Mouse (Mus musculus): ENCODE results near the gene Ppp4r3a. TPM values are rescaled to one million over a fixed set of nuclear protein-coding genes. Genes with fewer than 3 reads are reported as not detected.
A peak's percentile ranks its signal among the peaks of the same experiment; 100 is the strongest.

Gene Ppp4r3a
- polyA plus RNA-seq, 1 experiment from 2014 or later: 68.5 TPM

DNA sequence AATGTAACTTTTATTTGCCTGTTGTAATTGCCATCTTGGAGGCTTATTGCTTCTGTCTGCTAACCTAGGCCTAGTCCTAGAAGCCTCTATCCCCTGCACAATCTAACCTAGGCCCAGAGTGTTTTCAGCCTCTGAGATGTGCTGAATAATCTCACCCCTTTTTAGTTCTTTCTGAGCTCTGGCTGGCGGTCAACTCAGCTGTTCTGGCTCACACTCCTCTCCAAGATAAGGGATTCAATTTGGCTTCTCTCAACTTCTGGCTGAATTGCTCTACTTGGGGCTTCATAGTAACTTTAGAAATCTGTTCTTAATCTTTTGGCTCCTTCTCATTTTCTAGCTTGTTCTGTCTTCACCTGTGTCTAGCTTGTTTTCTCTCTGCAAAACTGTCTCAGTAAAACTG is 3.9 kb upstream of the Ppp4r3a start:
- Histone ChIP-seq H3K4me3 (ENCODE audit: low read depth, low read length) (no peak overlapping the region), H3K36me3 (ENCODE audit: control insufficient read depth, insufficient read depth, low read length) (no peaks in the 10 kb centered on the region), H3K27me3 (ENCODE audit: control insufficient read depth, insufficient read depth, low read length) (no peaks in the 10 kb centered on the region), H3K9ac (ENCODE audit: low read length) (no peak overlapping the region), H3K27ac (ENCODE audit: low read depth, low read length) (no peak overlapping the region), H3K9me3 (ENCODE audit: control insufficient read depth, low read length) (no peaks in the 10 kb centered on the region), H3K4me2 (no peak overlapping the region), H3K4me1 (ENCODE audit: control insufficient read depth, insufficient read depth, low read length) (peaks cover 5% of the 10 kb centered on the region; the same call in 1 of the 2 replicates)
- DNase-seq (ENCODE audit: low spot score, missing footprints): no peak
- 88% methylated on average over 1 of the region's 1 CpGs for WGBS
- no peak for ATAC-seq (ENCODE audit: low FRiP score)

DNA sequence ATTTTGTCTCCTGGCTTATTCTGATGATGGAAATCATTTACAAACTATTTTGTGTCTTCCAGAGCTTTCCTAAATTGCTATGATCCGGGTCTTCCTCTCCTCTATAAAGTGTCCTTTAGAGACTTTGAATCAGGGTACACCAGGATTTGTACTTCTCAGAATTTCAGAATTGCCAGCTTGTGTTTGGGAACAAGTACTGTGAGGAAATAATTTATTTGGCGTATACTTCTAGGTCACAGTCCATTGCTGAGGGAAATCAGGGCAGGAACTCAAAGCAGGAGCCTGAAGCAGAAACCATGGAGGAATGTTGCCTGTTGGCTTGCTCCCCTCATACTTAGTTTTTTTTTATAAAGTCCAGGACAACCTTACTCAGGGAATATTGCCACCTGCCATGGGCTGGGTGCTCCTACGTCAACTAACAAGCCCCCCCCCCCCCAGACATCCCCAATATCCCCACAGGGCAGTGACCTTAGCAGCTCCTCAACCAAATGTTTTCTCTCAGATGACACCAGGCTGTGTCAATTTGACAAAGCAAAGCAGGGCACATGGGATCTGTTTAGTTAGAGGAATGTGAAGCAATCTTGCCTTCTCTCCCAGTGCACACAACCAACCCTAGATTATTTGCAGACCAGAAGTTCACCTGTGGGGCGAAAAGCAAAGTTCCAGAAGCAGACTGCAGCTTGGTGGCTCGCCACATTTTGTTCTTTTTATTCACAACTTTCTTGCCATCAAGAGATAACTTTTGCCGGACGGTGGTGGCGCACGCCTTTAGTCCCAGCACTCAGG is 1.6 kb upstream of the Ppp4r3a start:
- no peak overlapping the region for H3K9ac ChIP-seq (ENCODE audit: low read length)
- H3K4me2 ChIP-seq: no peak overlapping the region
- ATAC-seq (ENCODE audit: low FRiP score) (no peak), DNase-seq (ENCODE audit: low spot score, missing footprints) (no peak)
- H3K9me3 ChIP-seq (ENCODE audit: control insufficient read depth, low read length): no peaks in the 10 kb centered on the region
- no peaks in the 10 kb centered on the region for H3K27me3 ChIP-seq (ENCODE audit: control insufficient read depth, insufficient read depth, low read length)
- 96% methylated on average over 9 of the region's 9 CpGs for WGBS
- peaks cover 5% of the 10 kb centered on the region; the same call in 1 of the 2 replicates for H3K36me3 ChIP-seq (ENCODE audit: control insufficient read depth, insufficient read depth, low read length)
- peaks cover 14% of the 10 kb centered on the region; the same call in 1 of the 2 replicates for H3K4me1 ChIP-seq (ENCODE audit: control insufficient read depth, insufficient read depth, low read length)
- H3K4me3 ChIP-seq (ENCODE audit: low read depth, low read length): no peak overlapping the region
- no peak overlapping the region for H3K27ac ChIP-seq (ENCODE audit: low read depth, low read length)

DNA sequence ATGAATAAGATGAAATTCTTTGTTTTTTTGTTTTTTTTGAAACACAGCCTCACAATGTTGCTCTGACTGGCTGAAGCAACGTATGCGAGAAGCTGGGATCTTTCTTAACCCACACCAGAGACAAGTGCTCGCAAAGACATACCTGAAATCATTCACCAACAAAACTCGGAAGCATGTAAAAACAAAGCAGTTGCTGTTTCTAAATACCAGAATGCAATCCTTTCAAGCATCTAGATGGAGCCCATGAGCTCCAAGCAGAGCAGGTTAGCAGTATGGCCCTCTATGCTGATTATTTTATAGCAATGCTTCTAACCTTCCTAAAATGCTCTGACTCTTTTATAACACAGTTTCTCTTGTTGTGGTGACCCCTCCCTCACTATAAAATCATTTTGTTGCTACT is 735 bp upstream of the Ppp4r3a start:
- no peak for ATAC-seq (ENCODE audit: low FRiP score)
- Histone ChIP-seq H3K4me2 (peak overlapping the region; percentile 46), H3K4me3 (ENCODE audit: low read depth, low read length) (peak overlapping the region; percentile 100), H3K27me3 (ENCODE audit: control insufficient read depth, insufficient read depth, low read length) (no peaks in the 10 kb centered on the region), H3K27ac (ENCODE audit: low read depth, low read length) (peak overlapping the region; percentile 98; the same call in 1 of the 2 replicates), H3K9me3 (ENCODE audit: control insufficient read depth, low read length) (no peaks in the 10 kb centered on the region), H3K36me3 (ENCODE audit: control insufficient read depth, insufficient read depth, low read length) (peaks cover 5% of the 10 kb centered on the region; the same call in 1 of the 2 replicates), H3K9ac (ENCODE audit: low read length) (peak overlapping the region; percentile 99), H3K4me1 (ENCODE audit: control insufficient read depth, insufficient read depth, low read length) (peaks cover 14% of the 10 kb centered on the region; the same call in 1 of the 2 replicates)
- WGBS: 27% methylated on average over 4 of the region's 4 CpGs
- DNase-seq (ENCODE audit: low spot score, missing footprints): peak; percentile 83

DNA sequence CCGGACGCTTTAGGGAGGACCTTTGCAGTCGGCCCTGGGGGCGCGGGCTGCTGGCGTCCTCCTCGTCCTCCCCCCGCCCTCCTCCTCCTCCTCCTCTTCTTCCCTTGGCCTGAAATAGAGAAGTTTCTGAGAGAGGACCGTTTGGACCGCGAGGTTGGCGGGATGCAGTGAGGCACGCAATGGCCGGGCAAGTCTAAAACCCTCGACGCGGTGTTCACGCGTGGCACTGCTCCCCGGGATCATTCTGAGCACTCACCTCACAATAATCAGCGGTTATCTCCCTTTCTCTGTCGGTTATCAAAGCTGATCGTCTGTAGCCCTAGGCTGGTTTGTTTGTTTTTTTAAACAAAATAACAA is 315 bp upstream of the Ppp4r3a start:
- under 1% methylated on average over 22 of the region's 23 CpGs for WGBS
- Histone ChIP-seq H3K4me3 (ENCODE audit: low read depth, low read length) (peak overlapping the region; percentile 100), H3K9me3 (ENCODE audit: control insufficient read depth, low read length) (no peaks in the 10 kb centered on the region), H3K4me2 (peak overlapping the region; percentile 46), H3K36me3 (ENCODE audit: control insufficient read depth, insufficient read depth, low read length) (peaks cover 5% of the 10 kb centered on the region; the same call in 1 of the 2 replicates), H3K27me3 (ENCODE audit: control insufficient read depth, insufficient read depth, low read length) (no peaks in the 10 kb centered on the region), H3K27ac (ENCODE audit: low read depth, low read length) (peak overlapping the region; percentile 98), H3K4me1 (ENCODE audit: control insufficient read depth, insufficient read depth, low read length) (peaks cover 14% of the 10 kb centered on the region; the same call in 1 of the 2 replicates), H3K9ac (ENCODE audit: low read length) (peak overlapping the region; percentile 99)
- no peak for DNase-seq (ENCODE audit: low spot score, missing footprints)
- peak; percentile 75; the same call in 1 of the 2 replicates for ATAC-seq (ENCODE audit: low FRiP score)

DNA sequence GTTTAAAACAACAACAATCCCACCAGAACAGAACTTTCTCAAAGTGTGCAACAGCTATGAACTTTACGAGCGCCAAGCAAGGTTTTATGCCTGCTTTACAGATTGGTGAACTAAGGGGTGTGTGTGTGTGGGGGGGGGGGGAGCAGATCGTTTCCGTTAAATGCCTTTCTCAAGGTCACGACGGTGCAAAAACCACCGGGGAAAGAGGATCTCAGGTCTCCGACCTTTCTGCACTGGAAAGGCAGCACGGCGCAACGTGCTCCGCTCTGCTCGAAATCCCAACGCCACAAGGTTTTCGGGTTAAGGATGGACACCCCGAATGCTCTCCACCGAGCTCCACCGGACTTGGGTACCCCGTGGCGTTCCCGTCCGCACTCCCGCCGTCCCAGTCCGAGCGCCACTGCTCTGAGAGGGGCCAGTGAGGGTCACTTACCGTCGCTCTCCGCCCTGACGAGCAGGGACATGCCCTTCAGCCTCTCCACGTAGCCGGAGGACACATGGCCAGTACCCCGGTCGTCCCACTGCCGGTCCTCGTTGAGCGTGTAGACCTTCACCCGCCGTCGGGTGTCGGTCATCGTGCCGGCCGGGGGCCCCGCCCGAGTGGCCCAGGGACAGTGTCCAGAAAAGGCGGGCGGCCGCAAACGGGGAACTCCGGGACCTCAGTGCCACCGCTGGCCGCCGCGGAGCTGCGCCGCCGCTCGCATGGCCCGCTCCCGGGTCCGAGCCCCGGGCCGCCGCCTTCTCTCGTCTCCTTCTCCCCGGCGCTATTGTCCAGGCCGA is 1.0 kb downstream of the Ppp4r3a start:
- Histone ChIP-seq H3K4me2 (peak overlapping the region; percentile 87), H3K9me3 (ENCODE audit: control insufficient read depth, low read length) (no peaks in the 10 kb centered on the region), H3K4me1 (ENCODE audit: control insufficient read depth, insufficient read depth, low read length) (peaks cover 14% of the 10 kb centered on the region; the same call in 1 of the 2 replicates), H3K9ac (ENCODE audit: low read length) (peak overlapping the region; percentile 99), H3K36me3 (ENCODE audit: control insufficient read depth, insufficient read depth, low read length) (peaks cover 8% of the 10 kb centered on the region; the same call in 1 of the 2 replicates), H3K27ac (ENCODE audit: low read depth, low read length) (peak overlapping the region; percentile 98), H3K4me3 (ENCODE audit: low read depth, low read length) (peak overlapping the region; percentile 100), H3K27me3 (ENCODE audit: control insufficient read depth, insufficient read depth, low read length) (no peaks in the 10 kb centered on the region)
- WGBS: under 1% methylated on average over 68 of the region's 69 CpGs
- DNase-seq (ENCODE audit: low spot score, missing footprints) (no peak), ATAC-seq (ENCODE audit: low FRiP score) (peak; percentile 38)

DNA sequence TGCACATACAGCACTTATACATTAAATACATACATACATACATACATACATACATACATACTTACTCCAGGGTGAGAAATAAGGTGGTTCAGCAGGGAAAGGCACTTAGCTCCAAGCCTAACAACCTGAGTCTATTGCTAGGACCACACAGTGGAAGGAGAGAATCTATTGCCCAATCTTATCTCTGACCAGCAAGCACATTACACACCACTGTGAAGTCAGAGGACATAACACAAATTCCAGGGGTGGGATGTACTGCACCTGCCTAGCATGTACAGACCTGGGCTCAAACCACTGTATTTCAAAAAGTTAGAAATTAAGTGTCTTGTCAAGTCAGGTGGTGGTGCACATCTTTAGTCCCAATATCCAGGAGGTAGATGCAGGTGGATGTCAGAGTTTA is 5.5 kb downstream of the Ppp4r3a start:
- no peak overlapping the region for H3K4me3 ChIP-seq (ENCODE audit: low read depth, low read length)
- ATAC-seq (ENCODE audit: low FRiP score) (no peak), DNase-seq (ENCODE audit: low spot score, missing footprints) (no peak)
- H3K27me3 ChIP-seq (ENCODE audit: control insufficient read depth, insufficient read depth, low read length): no peaks in the 10 kb centered on the region
- peaks cover 14% of the 10 kb centered on the region for H3K36me3 ChIP-seq (ENCODE audit: control insufficient read depth, insufficient read depth, low read length)
- H3K4me1 ChIP-seq (ENCODE audit: control insufficient read depth, insufficient read depth, low read length): peaks cover 9% of the 10 kb centered on the region; the same call in 1 of the 2 replicates
- H3K9ac ChIP-seq (ENCODE audit: low read length): no peak overlapping the region
- no peak overlapping the region for H3K4me2 ChIP-seq
- H3K9me3 ChIP-seq (ENCODE audit: control insufficient read depth, low read length): no peaks in the 10 kb centered on the region
- no peak overlapping the region for H3K27ac ChIP-seq (ENCODE audit: low read depth, low read length)

DNA sequence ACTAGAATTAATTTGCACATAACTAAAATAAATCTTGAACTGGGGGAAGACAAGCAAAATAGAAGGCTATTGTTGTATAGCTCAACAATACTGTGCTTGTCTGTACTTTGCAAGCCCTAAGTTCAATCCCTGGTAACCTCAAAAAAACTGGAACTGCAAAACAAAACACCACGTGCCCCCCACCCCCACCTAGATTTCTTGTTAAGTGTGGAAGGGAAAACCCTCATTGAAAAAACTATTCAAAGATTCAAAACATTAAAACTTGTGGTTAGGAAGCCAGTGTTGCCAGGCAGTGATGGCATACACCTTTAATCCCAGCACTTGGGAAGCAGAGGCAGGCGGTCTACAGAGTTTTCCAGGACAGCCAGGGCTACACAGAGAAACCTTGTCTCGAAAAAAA is 8.1 kb downstream of the Ppp4r3a start:
- Histone ChIP-seq H3K27me3 (ENCODE audit: control insufficient read depth, insufficient read depth, low read length) (no peaks in the 10 kb centered on the region), H3K4me3 (ENCODE audit: low read depth, low read length) (no peak overlapping the region), H3K27ac (ENCODE audit: low read depth, low read length) (no peak overlapping the region), H3K9ac (ENCODE audit: low read length) (no peak overlapping the region), H3K4me1 (ENCODE audit: control insufficient read depth, insufficient read depth, low read length) (no peaks in the 10 kb centered on the region), H3K4me2 (no peak overlapping the region), H3K36me3 (ENCODE audit: control insufficient read depth, insufficient read depth, low read length) (peaks cover 9% of the 10 kb centered on the region), H3K9me3 (ENCODE audit: control insufficient read depth, low read length) (no peaks in the 10 kb centered on the region)
- no peak for DNase-seq (ENCODE audit: low spot score, missing footprints)
- 92% methylated on average over 3 of the region's 3 CpGs for WGBS
- ATAC-seq (ENCODE audit: low FRiP score): no peak

DNA sequence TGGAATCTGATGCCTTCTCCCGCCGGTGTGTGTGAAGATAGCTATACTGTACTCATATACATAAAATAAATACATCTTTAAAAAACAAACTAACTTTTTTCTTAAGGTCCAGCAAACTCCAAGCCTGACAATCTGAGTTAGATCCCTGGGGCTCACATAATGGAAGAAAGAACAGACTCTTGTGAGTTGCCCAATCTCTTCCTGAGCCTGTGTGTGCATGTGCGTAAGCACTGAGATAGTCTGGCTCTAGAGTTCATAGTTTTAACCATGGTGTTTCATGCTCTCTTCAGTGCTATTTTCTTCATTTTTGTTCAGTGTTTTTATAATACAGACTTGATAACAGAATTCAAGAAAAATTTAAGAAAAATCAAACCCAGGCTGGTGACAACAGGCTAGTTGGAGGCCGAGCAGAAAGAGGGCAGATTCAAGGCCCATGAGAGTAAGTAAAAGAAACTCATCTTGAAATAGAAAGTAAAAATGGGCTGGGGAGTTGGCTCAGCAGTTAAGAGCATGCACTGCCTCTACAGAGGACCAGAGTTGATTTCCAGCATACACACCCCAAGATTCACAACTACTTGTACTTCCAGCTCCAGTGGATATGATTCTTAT is 8.6 kb downstream of the Ppp4r3a start:
- no peak overlapping the region for H3K4me2 ChIP-seq
- peaks cover 9% of the 10 kb centered on the region for H3K36me3 ChIP-seq (ENCODE audit: control insufficient read depth, insufficient read depth, low read length)
- no peak for ATAC-seq (ENCODE audit: low FRiP score)
- no peaks in the 10 kb centered on the region for H3K9me3 ChIP-seq (ENCODE audit: control insufficient read depth, low read length)
- no peak overlapping the region for H3K27ac ChIP-seq (ENCODE audit: low read depth, low read length)
- 96% methylated on average over 4 of the region's 4 CpGs for WGBS
- H3K4me1 ChIP-seq (ENCODE audit: control insufficient read depth, insufficient read depth, low read length): no peaks in the 10 kb centered on the region
- no peak overlapping the region for H3K9ac ChIP-seq (ENCODE audit: low read length)
- DNase-seq (ENCODE audit: low spot score, missing footprints): no peak
- H3K4me3 ChIP-seq (ENCODE audit: low read depth, low read length): no peak overlapping the region
- no peaks in the 10 kb centered on the region for H3K27me3 ChIP-seq (ENCODE audit: control insufficient read depth, insufficient read depth, low read length)
